In the genomic region with DNA sequence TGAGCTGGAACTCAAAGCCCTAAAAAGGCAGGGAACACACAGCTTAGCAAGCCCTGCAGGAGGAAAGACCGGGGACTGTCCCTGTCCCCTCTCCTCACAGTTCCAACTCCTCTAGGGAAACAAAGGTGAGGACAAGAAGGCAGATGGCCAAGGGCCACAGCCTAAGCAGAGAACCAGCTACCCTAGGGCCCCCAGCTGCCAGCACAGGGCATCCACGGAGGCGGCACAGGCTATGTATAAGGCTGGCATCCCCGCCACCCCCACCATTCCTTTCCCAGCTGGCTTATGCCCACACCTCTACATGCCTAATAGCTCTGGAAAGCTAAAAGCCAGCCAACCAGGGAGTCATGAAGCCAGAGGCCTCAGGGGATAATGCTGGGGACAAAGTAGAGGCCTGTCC, we compare ENCODE assay signal across 10 mouse cellular contexts.
DNase-seq lines count a peak whose midpoint lies in the region; ATAC-seq and TF ChIP-seq lines count a peak whose summit lies in the region.
"Had no signal": no experiment of that assay in that cellular context is flagged by ENCODE, and none has a peak within 500 bp of the region (broad histone marks: within the 10 kb centered on the region; RNA-seq: fewer than 3 reads in every experiment).

No protein-coding gene starts in this region.

- H3K36me3 ChIP-seq in heart, adult 2 months (ENCODE audit: control insufficient read depth, insufficient read depth, low read length) = peaks cover 27% of the 10 kb centered on the region
- no peaks in the 10 kb centered on the region for H3K36me3 ChIP-seq in lung, embryonic 16.5 days (ENCODE audit: control insufficient read depth, insufficient read depth, low read length)
- no peaks in the 10 kb centered on the region for H3K36me3 ChIP-seq in kidney, embryonic 15.5 days
- H3K36me3 ChIP-seq in midbrain, embryonic 14.5 days (ENCODE audit: control insufficient read depth, insufficient read depth, low read length) = no peaks in the 10 kb centered on the region
- H3K36me3 ChIP-seq: liver, embryonic 13.5 days; midbrain, embryonic 10.5 days; neural tube, embryonic 12.5 days had no signal

- no peak for TF ChIP-seq EP300 in heart, adult 2 months (IDR thresholded peaks at IDR 0.05; ENCODE audit: insufficient read depth, low read depth, low read length)

- H3K9me3 ChIP-seq in lung, embryonic 16.5 days (ENCODE audit: control insufficient read depth, low read length) = no peaks in the 10 kb centered on the region
- no peaks in the 10 kb centered on the region for H3K9me3 ChIP-seq in kidney, embryonic 15.5 days (replicated peaks)
- H3K9me3 ChIP-seq in midbrain, embryonic 14.5 days (ENCODE audit: control insufficient read depth, low read length) = no peaks in the 10 kb centered on the region
- H3K9me3 ChIP-seq: liver, embryonic 13.5 days; midbrain, embryonic 10.5 days; neural tube, embryonic 12.5 days had no signal

- peak overlapping the region; percentile 96 for H3K27ac ChIP-seq in heart, adult 2 months
- H3K27ac ChIP-seq in lung, embryonic 16.5 days (ENCODE audit: low read length) = peak overlapping the region; percentile 9
- H3K27ac ChIP-seq in kidney, embryonic 15.5 days = peak overlapping the region; percentile 92
- no peak overlapping the region for H3K27ac ChIP-seq in midbrain, embryonic 14.5 days (replicated peaks; ENCODE audit: low read depth, low read length)
- H3K27ac ChIP-seq: liver, embryonic 13.5 days; midbrain, embryonic 10.5 days; neural tube, embryonic 12.5 days had no signal

- intact Hi-C loops in heart, adult 2 months (cut with DNase I) = no loop called here
- intact Hi-C loops in heart, postnatal 36 days (cut with DNase I) = no loop called here

- H3K79me2 ChIP-seq in heart, adult 2 months (replicated peaks; ENCODE audit: control insufficient read depth, insufficient read depth, low read length) = peaks cover 8% of the 10 kb centered on the region

- ATAC-seq in lung, embryonic 16.5 days (ENCODE audit: low read depth) = no peak
- no peak for ATAC-seq in kidney, embryonic 15.5 days (replicated peaks; ENCODE audit: low FRiP score)
- no peak for ATAC-seq in activated CD4-positive, CD25-positive, alpha-beta regulatory T cell, adult 4 months
- ATAC-seq in midbrain, embryonic 14.5 days (ENCODE audit: low FRiP score, low TSS enrichment) = no peak

- 29% methylated on average over 4 of the region's 4 CpGs for WGBS in heart, adult 2 months
- 85% methylated on average over 4 of the region's 4 CpGs for WGBS in lung, embryonic 16.5 days
- 92% methylated on average over 4 of the region's 4 CpGs for WGBS in kidney, embryonic 15.5 days
- 85% methylated on average over 4 of the region's 4 CpGs for WGBS in midbrain, embryonic 14.5 days

- no peaks in the 10 kb centered on the region for H3K27me3 ChIP-seq in heart, adult 2 months (ENCODE audit: control insufficient read depth, insufficient read depth, low read length)
- no peaks in the 10 kb centered on the region for H3K27me3 ChIP-seq in lung, embryonic 16.5 days (ENCODE audit: control insufficient read depth, insufficient read depth, low read depth, low read length)
- no peaks in the 10 kb centered on the region for H3K27me3 ChIP-seq in kidney, embryonic 15.5 days
- H3K27me3 ChIP-seq in midbrain, embryonic 14.5 days (ENCODE audit: control insufficient read depth, insufficient read depth, low read length) = peaks cover 8% of the 10 kb centered on the region

- H3K4me1 ChIP-seq in heart, adult 2 months (ENCODE audit: control insufficient read depth, insufficient read depth, low read length) = peaks cover 58% of the 10 kb centered on the region
- H3K4me1 ChIP-seq in lung, embryonic 16.5 days (replicated peaks; ENCODE audit: control insufficient read depth, insufficient read depth, low read length) = peaks cover 85% of the 10 kb centered on the region
- H3K4me1 ChIP-seq in kidney, embryonic 15.5 days = peaks cover 98% of the 10 kb centered on the region
- peaks cover 7% of the 10 kb centered on the region; the same call in 1 of the 2 replicates for H3K4me1 ChIP-seq in midbrain, embryonic 14.5 days (ENCODE audit: control insufficient read depth, insufficient read depth, low read length)

- TF ChIP-seq CTCF in heart, adult 2 months (IDR thresholded peaks at IDR 0.05) = no peak

- peak; percentile 55 for DNase-seq in heart, adult 2 months
- no peak for DNase-seq in heart, postnatal 36 days
- DNase-seq in lung, postnatal 10 days = no peak
- no peak for DNase-seq in midbrain, embryonic 14.5 days
- DNase-seq: liver, embryonic 13.5 days had no signal

- H3K4me2 ChIP-seq in lung, embryonic 16.5 days (ENCODE audit: low read depth, low read length) = no peak overlapping the region
- H3K4me2 ChIP-seq in kidney, embryonic 15.5 days = peak overlapping the region; percentile 65
- no peak overlapping the region for H3K4me2 ChIP-seq in midbrain, embryonic 14.5 days (ENCODE audit: low read length)
- H3K4me2 ChIP-seq: liver, embryonic 13.5 days; neural tube, embryonic 12.5 days had no signal

- H3K4me3 ChIP-seq in heart, adult 2 months = peak overlapping the region; percentile 79
- H3K4me3 ChIP-seq in lung, embryonic 16.5 days (ENCODE audit: low read length) = no peak overlapping the region
- no peak overlapping the region for H3K4me3 ChIP-seq in kidney, embryonic 15.5 days (replicated peaks)
- no peak overlapping the region for H3K4me3 ChIP-seq in midbrain, embryonic 14.5 days (replicated peaks; ENCODE audit: low read depth, low read length)
- H3K4me3 ChIP-seq: liver, embryonic 13.5 days; midbrain, embryonic 10.5 days; neural tube, embryonic 12.5 days had no signal

- H3K9ac ChIP-seq in heart, adult 2 months (ENCODE audit: low read depth, low read length) = peak overlapping the region; percentile 90
- 0 out of 2 replicates have a peak overlapping the region, but pooled peaks have one; percentile 8 for H3K9ac ChIP-seq in lung, embryonic 16.5 days (ENCODE audit: low read length)
- H3K9ac ChIP-seq in kidney, embryonic 15.5 days = peak overlapping the region; percentile 22; the same call in 1 of the 2 replicates
- no peak overlapping the region for H3K9ac ChIP-seq in midbrain, embryonic 14.5 days (replicated peaks; ENCODE audit: low read length)
- H3K9ac ChIP-seq: liver, embryonic 13.5 days; neural tube, embryonic 12.5 days had no signal

- no peak for TF ChIP-seq POLR2A in heart, adult 2 months (IDR thresholded peaks at IDR 0.05; ENCODE audit: insufficient read depth, low read depth, low read length)

Comparison
In these comparisons a context has a peak if more than half of its experiments do, and no peak if none do; other contexts are left out.
1. DNase-seq: peak in heart, adult 2 months (2 of 2); none in heart, postnatal 36 days (0 of 2), lung, postnatal 10 days (single experiment) and midbrain, embryonic 14.5 days (single experiment).